Mouse (Mus musculus): ENCODE measurements around the gene Tmem150c.

The Tmem150c gene

GRCm38 (mm10) chr5:100166591-100167491 is 7.2 kb upstream of the Tmem150c start:
- DNase-seq (ENCODE audit: low spot score) = no peak

GRCm38 (mm10) chr5:100163368-100163767 is 3.8 kb upstream of the Tmem150c start:
- no peak for DNase-seq (ENCODE audit: low spot score)

GRCm38 (mm10) chr5:100162857-100163256 is 3.2 kb upstream of the Tmem150c start:
- DNase-seq (ENCODE audit: low spot score) = no peak

DNA sequence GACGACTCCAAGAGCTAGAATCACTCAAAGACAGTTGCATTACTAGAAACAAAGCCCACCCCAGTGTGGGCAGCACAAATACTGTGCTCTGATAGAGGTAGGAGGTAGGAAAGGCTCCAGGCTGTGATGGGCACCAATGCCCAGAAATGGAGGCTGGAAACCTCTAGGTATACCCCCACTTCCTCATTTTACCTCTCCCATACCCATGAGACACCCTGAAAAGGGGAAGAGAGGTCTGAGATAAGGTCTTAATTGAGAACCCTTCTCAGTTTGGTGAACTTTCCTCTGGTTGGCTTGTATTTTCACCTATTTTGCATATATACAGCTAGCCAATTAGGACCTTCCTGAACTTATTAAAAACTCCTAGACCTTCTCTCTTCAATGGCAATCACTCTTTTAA is 2.4 kb upstream of the Tmem150c start:
- no peak for DNase-seq (ENCODE audit: low spot score)

GRCm38 (mm10) chr5:100158791-100159637 is 594 bp downstream of the Tmem150c start:
- DNase-seq (ENCODE audit: low spot score) = no peak

GRCm38 (mm10) chr5:100158301-100158700 is 1.3 kb downstream of the Tmem150c start:
- DNase-seq (ENCODE audit: low spot score) = no peak

DNA sequence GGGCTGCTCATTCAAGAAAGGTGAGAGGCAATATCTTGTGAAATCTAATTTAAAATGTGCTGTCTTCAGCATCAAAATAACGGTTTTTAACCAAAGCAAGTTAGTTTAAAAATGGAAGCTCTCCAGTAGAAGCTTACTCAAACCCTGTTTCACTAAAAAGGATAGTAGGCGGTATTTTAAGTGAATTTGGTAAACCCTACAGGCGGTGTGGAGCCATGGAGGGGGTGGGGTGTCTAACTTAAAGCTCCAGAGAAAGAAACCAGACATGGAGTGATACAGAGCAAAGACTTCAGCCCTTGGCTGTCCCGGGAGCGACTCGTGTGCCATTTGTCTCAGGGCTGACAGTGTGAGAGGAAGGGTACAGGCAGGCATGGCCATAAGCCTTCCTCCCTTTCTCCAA is 4.0 kb downstream of the Tmem150c start:
- no peak for DNase-seq (ENCODE audit: low spot score)

DNA sequence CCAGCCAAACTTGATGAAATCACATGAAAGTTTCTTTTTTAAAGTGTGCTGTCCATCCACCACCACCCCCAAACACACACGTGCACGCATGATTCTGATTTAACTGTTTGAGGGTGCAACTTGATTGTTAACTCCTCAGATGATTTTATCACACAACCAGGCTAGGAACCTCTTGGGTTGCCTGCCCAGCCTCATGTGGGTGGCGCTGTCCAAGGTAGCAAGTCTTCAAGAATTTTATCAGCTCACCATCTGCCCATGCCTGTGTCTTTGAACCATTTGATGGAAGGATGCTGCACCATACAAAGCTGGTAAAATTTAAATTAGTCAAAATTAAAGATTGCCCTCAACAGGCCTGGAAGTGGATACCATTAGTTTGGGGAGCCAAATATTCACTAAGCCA is 9.6 kb downstream of the Tmem150c start:
- DNase-seq (ENCODE audit: low spot score) = no peak

GRCm38 (mm10) chr5:100144836-100145235 is 14.8 kb downstream of the Tmem150c start:
- DNase-seq (ENCODE audit: low spot score) = no peak

- peak; percentile 16 for DNase-seq (ENCODE audit: low spot score)
Measured at GRCm38 (mm10) chr5:100127283-100127682, 32.3 kb downstream of the Tmem150c start.

DNA sequence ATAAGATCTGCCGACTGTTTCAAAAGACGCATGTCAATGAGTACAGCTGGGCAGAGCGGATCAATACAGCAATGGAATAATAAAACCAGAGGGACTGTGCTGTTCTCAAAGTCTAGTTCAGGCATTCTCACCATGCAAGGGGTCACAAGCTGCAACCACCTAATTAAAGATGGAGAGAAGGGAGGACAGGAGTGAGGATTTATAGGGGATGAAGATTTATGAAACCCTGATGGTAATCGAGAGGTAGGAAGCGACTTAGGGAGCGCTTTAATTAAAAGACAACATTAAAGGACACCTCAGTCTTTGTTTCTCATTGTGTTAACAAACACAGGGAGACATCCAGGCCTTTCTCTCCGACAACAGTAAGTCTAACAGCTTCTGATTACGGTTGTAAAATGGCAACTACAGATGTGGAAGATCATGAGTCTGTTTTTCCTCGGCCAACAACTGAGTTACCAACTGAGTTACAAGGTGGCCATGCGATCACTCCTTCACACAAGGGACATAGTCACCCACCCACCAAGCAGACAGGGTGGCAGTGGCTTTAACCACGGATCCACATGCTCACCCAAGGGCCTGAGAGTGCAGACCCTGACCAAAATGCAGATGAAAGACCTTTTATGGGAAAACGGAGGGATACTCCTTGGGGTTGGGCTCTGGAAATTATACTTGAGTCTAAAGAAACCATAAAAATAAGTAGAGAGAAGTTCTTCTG is 34.0 kb downstream of the Tmem150c start:
- no peak for DNase-seq (ENCODE audit: low spot score)

DNA sequence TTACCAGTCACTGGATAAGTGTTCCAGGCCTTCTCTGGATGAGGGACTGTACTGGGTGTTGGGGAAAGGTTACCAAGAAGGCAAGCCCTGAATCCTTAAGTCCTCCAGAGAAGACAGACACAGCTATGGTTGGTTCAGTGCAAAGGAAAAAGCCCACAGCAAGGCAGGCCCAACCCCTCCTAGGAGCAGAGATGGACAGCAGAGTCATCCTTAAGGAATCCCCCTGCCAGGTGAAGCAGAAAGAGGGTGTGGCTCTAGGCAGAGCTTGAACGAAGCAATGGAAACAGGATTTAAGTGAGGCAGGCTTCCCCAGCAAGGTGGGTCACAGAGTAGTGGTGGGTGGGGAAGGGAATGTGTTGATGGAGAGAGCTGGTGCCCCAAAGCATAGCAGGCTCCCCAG is 35.1 kb downstream of the Tmem150c start:
- DNase-seq (ENCODE audit: low spot score) = no peak

- no peak for DNase-seq (ENCODE audit: low spot score)
Measured at GRCm38 (mm10) chr5:100123283-100123682, 36.3 kb downstream of the Tmem150c start.

- no peak for DNase-seq (ENCODE audit: low spot score)
Measured at GRCm38 (mm10) chr5:100121170-100121569, 38.4 kb downstream of the Tmem150c start.

GRCm38 (mm10) chr5:100120711-100121141 is 38.9 kb downstream of the Tmem150c start:
- no peak for DNase-seq (ENCODE audit: low spot score)

DNA sequence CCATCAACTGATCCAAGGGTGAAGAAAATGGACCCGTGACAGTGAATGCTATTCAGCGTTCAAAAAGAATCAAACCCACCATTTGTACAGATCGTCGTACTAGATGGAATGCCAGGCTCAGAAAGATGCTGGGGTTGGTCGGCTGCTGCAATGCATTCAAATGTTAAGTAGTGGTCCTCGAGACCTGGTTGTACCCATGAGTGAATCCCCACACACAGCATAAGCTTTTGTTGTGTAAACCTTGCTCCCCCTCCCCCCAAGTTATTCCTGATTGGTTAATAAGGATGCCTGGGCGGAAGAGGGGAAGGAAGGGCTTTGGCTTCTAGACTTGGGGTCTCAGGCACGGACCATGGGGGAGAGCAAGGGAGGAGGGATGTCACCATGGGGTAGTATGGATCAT is 40.3 kb downstream of the Tmem150c start:
- DNase-seq (ENCODE audit: low spot score) = no peak

DNA sequence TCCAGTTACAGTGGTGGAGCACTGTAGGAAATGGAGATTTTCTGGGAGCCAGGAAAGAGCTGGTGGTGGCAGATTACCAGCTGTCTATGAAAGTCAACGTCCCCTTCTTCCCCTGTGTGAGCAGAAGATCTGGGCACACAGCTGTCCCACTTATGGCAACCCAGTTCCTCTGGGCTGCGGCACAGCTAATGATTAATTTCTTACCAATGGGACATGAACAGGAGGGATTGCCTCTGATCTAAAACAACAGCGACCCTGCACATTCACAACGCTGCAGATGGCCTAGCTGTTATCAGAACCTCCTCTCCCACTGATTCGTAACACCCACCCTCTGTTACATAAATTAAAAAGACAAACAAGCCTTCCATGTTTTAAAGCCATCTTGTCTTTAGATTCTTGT is 46.2 kb downstream of the Tmem150c start:
- no peak for DNase-seq (ENCODE audit: low spot score)

GRCm38 (mm10) chr5:100110581-100110980 is 49.0 kb downstream of the Tmem150c start:
- DNase-seq (ENCODE audit: low spot score) = no peak

DNA sequence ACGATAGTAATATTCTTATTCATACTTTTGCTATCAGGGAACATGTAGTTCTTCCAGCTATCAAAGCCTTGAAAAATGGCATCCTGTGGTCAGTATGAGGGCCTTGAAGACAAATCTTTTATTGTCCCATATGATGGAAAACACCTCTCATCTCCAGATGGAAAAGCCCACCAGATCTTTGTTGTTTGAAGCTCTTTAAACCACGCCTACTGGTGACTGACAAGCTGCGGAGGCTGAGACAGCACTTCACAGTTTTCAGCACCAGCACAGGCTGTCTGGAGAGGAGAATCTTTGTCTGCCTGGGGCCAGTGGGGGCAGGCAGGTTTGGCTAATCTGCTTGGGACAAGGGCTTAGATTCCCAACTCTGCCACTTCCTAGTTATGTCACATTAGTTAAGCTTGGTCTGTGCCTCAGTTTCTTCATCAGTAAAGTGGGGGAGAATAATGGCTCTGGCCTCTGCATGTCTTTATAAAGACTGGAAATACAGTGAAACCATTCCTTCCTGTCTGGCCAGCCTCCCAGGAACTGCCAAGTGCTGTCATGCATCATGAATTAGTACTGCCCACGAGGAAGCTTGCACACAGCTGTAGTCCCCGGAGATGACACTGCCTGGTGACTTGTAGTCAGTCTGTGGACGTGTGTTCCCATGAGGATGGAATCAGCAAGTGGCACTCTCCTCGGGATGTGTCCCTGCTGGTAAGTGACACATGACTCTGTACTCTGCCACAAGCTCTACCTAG is 49.9 kb downstream of the Tmem150c start:
- no peak for DNase-seq (ENCODE audit: low spot score)

GRCm38 (mm10) chr5:100108866-100109265 is 50.7 kb downstream of the Tmem150c start:
- peak; percentile 26 for DNase-seq (ENCODE audit: low spot score)

DNA sequence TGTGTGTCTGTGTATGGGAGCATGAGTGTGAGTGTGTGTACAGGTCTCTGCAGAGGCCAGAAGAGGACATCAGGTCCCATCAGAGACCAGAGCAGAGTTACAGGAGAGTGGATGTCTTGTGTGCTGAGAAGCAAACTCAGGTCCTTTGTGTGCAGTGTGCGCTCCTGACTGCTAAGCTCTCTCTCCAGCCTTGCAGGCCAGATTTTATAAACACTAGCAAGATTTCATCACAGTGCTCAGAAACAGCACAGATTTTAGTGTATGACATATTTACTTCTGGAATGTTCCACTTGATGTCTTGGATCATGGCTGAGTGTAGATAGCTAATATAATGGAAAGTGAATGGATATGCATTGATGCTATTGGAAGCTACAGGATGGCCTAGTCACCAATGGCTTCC is 57.2 kb downstream of the Tmem150c start:
- no peak for DNase-seq (ENCODE audit: low spot score)

GRCm38 (mm10) chr5:100097967-100098366 is 61.6 kb downstream of the Tmem150c start:
- no peak for DNase-seq (ENCODE audit: low spot score)

Data from left cerebral cortex, adult 11 months (tissue).